Mouse (Mus musculus): ENCODE measurements around the gene Mpst.

Gene Mpst

GRCm38 (mm10) chr15:78436380-78437192 lies 30.4 kb downstream of the Mpst start:
- peak; percentile 97 for DNase-seq (ENCODE audit: low spot score)

GRCm38 (mm10) chr15:78437237-78438017 lies 31.2 kb downstream of the Mpst start:
- DNase-seq (ENCODE audit: low spot score), result peak; percentile 87

- peak; percentile 70 for DNase-seq (ENCODE audit: low spot score)
These were observed 31.8 kb downstream of the Mpst start for GRCm38 (mm10) chr15:78438018-78438394.

- DNase-seq (ENCODE audit: low spot score), result no peak
These were observed 32.3 kb downstream of the Mpst start for GRCm38 (mm10) chr15:78438505-78438904.

- DNase-seq (ENCODE audit: low spot score), result no peak
These were observed 32.8 kb downstream of the Mpst start for GRCm38 (mm10) chr15:78438973-78439372.

GRCm38 (mm10) chr15:78442231-78442630 lies 36.0 kb downstream of the Mpst start:
- no peak for DNase-seq (ENCODE audit: low spot score)

GRCm38 (mm10) chr15:78443857-78444256 lies 37.6 kb downstream of the Mpst start:
- no peak for DNase-seq (ENCODE audit: low spot score)

GRCm38 (mm10) chr15:78447121-78447520 lies 40.9 kb downstream of the Mpst start:
- DNase-seq (ENCODE audit: low spot score), result no peak

- peak; percentile 100 for DNase-seq (ENCODE audit: low spot score)
These were observed 41.7 kb downstream of the Mpst start for GRCm38 (mm10) chr15:78447746-78448535.

- no peak for DNase-seq (ENCODE audit: low spot score)
These were observed 42.9 kb downstream of the Mpst start for GRCm38 (mm10) chr15:78449131-78449530.

- no peak for DNase-seq (ENCODE audit: low spot score)
These were observed 43.6 kb downstream of the Mpst start for GRCm38 (mm10) chr15:78449694-78450418.

- no peak for DNase-seq (ENCODE audit: low spot score)
These were observed 44.2 kb downstream of the Mpst start for GRCm38 (mm10) chr15:78450419-78450768.

- no peak for DNase-seq (ENCODE audit: low spot score)
These were observed 45.0 kb downstream of the Mpst start for GRCm38 (mm10) chr15:78451201-78451600.

GRCm38 (mm10) chr15:78452929-78453328 lies 46.7 kb downstream of the Mpst start:
- no peak for DNase-seq (ENCODE audit: low spot score)

GRCm38 (mm10) chr15:78455168-78455567 lies 49.0 kb downstream of the Mpst start:
- no peak for DNase-seq (ENCODE audit: low spot score)

- DNase-seq (ENCODE audit: low spot score), result no peak
These were observed 49.8 kb downstream of the Mpst start for GRCm38 (mm10) chr15:78456051-78456450.

- DNase-seq (ENCODE audit: low spot score), result no peak
These were observed 51.0 kb downstream of the Mpst start for GRCm38 (mm10) chr15:78457193-78457592.

- no peak for DNase-seq (ENCODE audit: low spot score)
These were observed 56.8 kb downstream of the Mpst start for GRCm38 (mm10) chr15:78462981-78463380.
